Mouse (Mus musculus) A20 (cell line): ENCODE data around the gene Aldh1l1.

Experiments used
- DNase-seq: peaks from one replicate; pipeline ENCODE4 v3.0.0-alpha.2; 2011; ENCODE audit warnings: low read depth, low spot score

Aldh1l1 gene

DNA sequence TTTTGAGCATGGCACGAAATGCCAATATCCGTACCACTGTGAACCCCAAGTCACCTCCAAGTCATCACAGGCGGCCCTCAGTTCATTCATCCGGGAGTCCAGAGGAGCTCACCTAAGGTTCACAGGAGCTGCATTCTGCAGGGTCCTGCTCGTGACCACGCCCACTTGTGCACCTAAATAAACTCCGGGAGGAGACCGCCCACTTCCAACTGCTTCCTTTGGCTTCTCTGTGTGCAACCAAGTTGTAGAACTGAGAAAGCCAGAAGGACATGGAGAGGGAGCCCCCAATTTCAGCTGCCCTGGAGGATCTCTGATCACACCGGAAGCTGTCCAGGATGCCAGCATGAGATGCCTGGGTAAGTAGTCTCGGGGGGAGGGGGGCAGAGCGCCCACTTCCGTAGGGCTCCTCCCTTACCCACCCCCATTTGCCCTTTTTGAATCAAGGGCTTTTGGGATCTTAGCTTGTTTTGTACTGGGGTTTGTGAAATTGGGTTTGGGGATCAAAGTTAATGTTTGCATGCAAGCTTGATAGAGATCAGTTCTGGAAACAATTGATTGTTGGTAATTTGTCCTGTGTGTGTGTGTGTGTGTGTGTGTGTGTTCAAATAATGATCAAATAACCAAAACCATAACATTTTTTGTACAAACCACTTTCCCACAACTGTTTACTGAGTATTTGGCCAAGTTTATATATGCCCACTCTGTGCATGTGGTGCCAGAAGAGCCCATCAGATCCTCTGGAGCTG lies at the start of gene Aldh1l1:
Gene Aldh1l1, plus strand, starts transcription at position 252 of the 746 bp plus-strand sequence.
- no peak for DNase-seq

DNA sequence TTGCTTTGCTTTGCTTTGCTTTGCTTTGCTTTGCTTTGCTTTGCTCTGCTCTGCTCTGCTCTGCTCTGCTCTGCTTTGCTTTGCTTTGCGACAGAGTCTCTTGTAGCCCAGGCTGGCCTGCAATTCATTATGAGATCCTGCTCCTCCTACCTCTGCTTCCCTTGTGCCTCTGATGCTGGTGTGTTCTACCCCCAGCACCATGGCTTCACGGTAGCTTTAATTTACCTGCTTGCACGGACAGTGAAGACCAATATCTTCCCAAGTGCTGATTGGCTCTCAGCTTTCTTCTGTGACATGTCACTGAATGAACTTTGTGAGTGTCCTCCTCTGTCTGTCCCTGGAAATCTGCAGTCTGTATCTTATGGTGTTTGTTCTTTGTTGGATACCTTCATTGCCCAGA lies 49.2 kb upstream of the Aldh1l1 start:
- DNase-seq = no peak

GRCm38 (mm10) chr6:90446883-90447282 lies 39.3 kb upstream of the Aldh1l1 start:
- DNase-seq = no peak

- peak; percentile 58 for DNase-seq
These were observed 36.0 kb upstream of the Aldh1l1 start for GRCm38 (mm10) chr6:90450179-90450578.

- no peak for DNase-seq
These were observed 35.5 kb upstream of the Aldh1l1 start for GRCm38 (mm10) chr6:90450697-90451096.

DNA sequence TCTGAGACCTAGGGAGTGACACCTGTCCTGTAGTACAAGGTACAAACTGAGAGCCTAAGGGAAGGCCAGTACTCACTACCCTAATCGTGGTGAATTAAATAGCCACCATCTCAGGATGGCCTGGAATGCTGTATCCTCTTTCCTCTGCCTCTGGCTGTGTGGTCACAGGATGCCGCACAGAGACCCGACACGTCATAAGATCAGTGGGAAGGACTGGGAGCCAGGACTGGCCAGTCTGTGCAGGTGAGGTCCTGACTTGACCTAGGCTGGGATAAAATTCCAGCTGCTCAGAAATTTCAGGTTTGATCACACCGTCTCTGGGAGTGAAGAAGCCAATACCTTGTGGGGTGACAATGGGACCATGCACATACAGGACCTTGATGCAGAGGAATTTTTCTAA lies 34.7 kb upstream of the Aldh1l1 start:
- no peak for DNase-seq

- DNase-seq = no peak
These were observed 33.6 kb upstream of the Aldh1l1 start for GRCm38 (mm10) chr6:90452603-90453002.

DNA sequence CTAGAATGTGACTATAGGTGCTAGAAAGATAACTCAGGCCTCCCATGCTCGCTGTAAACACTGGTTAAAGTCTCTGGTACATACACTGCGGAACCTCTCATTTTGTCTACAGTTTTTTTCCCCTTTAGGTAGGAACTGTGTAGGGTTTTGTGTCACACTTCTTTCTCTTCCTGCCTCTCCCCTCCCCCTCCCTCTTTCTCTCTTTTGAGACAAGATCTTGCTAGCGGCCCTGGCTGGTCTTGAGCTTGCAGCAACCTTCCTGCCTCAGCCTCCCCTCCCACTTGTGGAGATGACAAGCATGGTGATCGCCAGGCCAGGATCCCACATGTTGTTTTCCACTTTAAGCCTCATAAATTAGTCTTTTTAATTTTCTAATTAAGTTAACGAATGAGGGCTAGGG lies 32.5 kb upstream of the Aldh1l1 start:
- DNase-seq = no peak

DNA sequence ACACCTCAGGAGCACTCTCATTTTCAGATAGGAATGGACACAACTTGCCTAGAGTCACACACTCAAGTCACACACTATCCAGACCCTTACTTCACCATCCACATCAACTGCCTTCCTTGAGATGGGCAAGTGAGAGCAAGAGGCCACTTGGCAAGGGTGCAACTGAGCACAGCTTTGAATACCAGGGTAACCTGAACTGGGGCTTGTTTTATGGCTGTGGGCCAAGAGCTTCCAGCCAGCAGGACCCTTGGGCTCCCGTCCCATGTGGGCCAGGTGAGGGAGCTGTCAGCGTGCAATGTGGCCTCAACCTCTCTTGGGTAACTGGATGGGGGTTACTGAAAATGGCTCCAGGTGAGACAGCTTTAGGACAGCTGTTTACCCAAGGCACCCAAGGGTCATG lies 28.8 kb upstream of the Aldh1l1 start:
- no peak for DNase-seq

DNA sequence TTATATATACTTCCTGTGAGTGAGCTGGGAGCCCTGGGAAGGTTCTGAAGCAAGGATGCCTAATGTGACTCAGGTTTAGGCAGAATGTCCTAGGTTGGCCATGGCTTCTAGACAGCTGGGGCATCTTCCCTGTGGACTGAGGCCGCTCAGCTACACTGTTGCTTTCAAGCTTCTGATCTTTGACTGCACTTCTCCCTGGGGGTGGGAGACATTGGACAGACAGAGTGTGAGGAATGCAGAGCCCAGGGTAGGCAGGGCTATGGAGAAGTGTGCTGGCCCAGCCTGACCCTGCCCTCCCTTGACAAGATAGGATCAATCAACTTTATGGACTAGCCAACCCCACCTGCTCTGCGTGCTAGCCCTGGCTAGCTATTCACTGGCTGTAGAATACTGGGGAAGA lies 25.0 kb upstream of the Aldh1l1 start:
- DNase-seq = no peak

- DNase-seq = no peak
These were observed 24.5 kb upstream of the Aldh1l1 start for GRCm38 (mm10) chr6:90461771-90462170.

DNA sequence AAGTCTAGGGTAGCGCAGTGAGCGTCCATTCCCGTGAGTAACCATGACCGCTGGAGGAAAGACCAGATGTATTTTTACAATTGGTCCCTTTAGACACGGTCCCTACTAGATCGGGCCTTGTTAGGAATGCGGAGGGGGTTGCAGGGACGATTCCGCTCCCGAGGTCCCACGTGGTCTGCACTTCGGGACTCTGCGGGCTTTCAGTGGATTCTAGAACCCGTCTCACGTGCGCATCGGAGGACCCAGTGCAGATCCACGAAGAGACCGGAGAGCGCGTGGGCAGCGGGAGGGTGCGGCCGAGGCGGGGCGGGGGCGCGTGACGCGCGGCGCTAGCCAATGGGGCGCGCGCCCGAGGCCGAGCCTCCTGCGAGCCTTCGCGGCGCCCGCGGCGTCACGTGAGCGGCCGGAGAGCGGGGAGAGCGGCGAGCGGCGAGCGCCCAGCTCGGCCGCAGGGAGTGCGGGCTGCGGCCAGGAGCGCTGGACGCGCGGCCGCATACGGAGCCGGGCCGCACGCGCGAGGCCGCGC lies 24.0 kb upstream of the Aldh1l1 start, which contains the start of gene Klf15:
Gene Klf15, plus strand, starts transcription at position 396 of the 526 bp plus-strand sequence.
- DNase-seq = no peak

DNA sequence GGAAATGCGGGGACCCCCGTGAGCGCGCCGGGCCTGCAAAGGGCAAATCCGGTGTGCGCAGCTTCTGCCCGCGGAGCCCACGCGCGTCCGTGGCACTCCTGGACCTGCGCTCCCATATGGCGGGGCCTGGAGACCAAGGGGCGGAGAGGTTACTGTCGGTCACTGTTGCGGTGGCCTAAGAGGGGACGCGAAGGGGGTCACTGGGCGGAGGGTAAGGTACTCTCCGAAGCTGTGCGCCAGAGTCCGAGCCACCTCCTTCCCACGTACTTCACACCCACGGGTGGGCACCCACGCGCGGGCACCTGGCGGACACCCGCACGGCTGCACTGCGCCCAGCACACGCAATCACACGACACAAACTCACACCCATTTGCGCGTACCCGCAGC lies 23.4 kb upstream of the Aldh1l1 start:
- DNase-seq = no peak

- DNase-seq = no peak
These were observed 22.9 kb upstream of the Aldh1l1 start for GRCm38 (mm10) chr6:90463228-90463862.

DNA sequence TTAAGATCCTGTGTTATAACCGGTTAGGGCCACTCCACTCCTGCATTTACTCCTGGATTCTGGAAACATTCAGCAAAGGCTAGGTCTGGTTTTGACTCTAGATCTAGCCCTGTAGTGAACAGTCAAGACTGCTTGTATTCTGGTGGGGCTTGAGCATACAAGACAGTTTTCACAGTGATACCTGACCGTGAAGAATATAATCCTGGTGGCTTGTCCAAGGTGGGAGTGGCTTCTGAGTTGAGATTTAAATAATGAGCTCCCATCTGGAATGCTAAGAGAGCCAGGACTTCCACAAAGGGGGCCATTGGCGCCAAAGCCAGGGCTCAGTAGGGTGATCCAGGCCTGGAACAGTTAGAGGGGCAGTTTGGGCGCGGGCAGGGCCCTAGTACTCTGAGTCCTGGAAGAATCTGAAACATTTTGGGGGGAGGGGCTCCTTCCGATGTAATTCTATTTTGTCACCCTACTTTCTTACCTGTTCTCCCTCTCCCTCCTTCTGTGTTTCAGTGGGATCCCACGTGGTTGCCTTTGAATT lies 22.3 kb upstream of the Aldh1l1 start:
- no peak for DNase-seq

GRCm38 (mm10) chr6:90465028-90465640 lies 21.1 kb upstream of the Aldh1l1 start:
- no peak for DNase-seq

- no peak for DNase-seq
These were observed 20.1 kb upstream of the Aldh1l1 start for GRCm38 (mm10) chr6:90466079-90466478.

DNA sequence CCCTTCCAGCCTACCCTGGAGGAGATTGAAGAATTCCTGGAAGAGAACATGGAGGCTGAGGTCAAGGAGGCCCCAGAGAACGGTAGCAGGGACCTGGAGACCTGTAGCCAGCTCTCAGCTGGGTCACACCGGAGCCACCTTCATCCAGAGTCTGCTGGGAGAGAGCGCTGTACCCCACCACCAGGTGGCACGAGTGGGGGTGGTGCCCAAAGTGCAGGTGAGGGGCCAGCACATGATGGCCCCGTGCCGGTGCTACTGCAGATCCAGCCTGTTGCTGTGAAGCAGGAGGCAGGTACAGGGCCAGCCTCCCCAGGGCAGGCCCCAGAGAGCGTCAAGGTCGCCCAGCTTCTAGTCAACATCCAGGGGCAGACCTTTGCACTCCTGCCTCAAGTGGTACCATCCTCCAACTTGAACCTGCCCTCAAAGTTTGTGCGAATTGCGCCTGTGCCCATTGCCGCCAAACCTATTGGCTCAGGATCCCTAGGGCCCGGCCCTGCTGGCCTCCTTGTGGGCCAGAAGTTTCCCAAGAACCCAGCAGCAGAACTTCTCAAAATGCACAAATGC lies 19.3 kb upstream of the Aldh1l1 start:
- DNase-seq = no peak

DNA sequence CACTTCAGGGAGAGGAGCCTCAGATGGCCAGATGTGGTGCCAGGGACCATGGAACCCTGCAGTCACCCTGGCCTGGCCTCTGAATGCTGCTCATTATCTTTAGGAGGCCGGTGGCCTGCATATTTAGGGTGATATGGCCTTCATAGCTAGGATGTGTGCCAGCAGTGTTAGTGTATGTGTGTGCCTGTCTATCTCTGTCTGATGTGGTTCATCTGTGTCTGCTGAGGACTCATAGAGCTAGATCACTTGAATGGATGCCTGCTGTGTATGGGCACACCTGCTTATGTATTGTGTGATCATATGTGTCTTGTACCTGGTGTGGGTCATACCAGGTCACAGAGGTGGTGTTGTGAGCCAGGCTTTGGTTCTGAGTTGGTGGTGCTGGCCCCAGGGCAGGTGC lies 18.0 kb upstream of the Aldh1l1 start:
- DNase-seq = no peak

DNA sequence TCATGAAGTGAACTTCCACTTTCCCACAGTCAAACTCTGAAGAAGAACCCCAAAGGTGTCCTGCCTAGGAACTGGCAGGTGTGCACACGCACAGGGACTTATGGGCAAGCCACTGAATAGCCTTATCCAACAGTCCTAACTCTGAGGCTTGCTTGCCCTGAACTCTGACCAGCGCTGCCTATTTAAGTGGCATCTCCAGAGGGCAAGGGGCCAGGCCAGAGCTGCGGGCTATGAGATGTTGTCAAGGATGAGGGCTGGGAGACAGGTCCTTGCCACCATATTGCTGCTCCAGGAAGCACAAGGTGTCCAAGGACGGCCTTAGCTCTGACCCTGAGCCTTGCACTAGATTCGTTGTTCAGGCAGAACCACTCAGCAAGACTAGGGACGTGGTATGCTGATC lies 17.2 kb upstream of the Aldh1l1 start:
- DNase-seq = no peak

DNA sequence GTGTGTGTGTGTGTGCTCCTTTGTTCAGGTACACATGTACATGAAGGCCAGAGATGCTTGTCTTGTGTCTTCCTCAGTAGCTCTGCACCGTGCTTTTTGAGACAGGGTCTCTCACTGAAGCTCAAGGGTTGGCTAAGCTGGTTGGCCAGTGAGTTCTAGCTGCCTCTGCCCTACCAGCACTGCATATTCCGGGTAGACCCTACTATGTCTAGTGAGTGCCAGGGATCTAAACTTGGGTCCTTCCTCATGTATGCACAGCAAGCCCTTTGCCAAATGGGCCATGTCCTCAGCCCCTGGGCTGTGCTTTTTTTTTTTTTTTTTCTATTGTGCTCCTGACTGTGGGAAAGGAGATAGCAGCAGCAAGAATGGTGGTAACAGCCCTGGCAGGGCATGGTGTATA lies 16.0 kb upstream of the Aldh1l1 start:
- no peak for DNase-seq

DNA sequence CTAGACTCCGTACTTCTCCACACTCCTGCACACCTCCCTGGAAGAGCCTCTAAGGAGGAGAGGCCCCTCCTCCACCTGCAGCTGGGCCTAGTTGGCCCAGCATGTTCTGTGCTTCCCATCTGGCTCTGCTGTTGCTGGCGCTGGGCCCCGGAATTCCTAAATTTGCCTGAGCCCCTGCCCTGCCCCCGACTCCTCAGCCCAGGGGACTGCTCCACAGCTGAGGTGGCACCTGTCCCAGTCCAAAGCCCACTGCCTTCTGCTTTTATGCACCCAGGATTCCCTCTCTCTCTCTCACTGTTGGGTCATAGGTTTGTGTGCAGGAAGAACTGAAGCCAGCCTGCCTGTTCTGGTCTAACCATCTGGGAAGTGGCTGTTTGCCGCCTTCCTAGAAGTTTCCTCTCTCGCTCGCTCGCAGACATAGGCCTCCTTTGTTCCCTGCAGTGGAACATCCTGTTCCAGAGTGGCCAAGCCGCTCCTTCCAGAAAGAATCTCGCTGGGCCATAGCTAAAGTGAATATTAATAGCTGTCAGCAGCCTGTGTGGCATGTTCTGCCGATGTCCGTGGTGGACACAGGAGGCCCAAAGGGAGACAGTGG lies 15.2 kb upstream of the Aldh1l1 start:
- no peak for DNase-seq
